Mouse (Mus musculus): ENCODE results near the gene Cd72. TPM values are rescaled to one million over a fixed set of nuclear protein-coding genes. Genes with fewer than 3 reads are reported as not detected.

Gene Cd72
- total and polyA plus RNA-seq, 2 experiments: 3.6 to 4.9 TPM

- TF ChIP-seq POLR2A (IDR thresholded peaks at IDR 0.05; ENCODE audit: extremely low read depth, insufficient read depth, low read length) (no peak), CTCF (IDR thresholded peaks at IDR 0.05; ENCODE audit: low read depth, low read length) (no peak)
- no peak for DNase-seq (ENCODE audit: extremely low read depth, low read depth, low spot score)
These were observed 2.7 kb upstream of the Cd72 start for GRCm38 (mm10) chr4:43457124-43457523.

GRCm38 (mm10) chr4:43456470-43456869 lies 2.0 kb upstream of the Cd72 start:
- 0 out of 2 replicates have a peak, but pooled peaks cover 6% of the 10 kb centered on the region for H3K27me3 ChIP-seq (ENCODE audit: control insufficient read depth, insufficient read depth, low read length)
- no peak overlapping the region for H3K9ac ChIP-seq (ENCODE audit: low read depth, low read length)
- H3K4me1 ChIP-seq (ENCODE audit: control insufficient read depth, insufficient read depth, low read length): no peaks in the 10 kb centered on the region; the same call in 1 of the 2 replicates
- H3K36me3 ChIP-seq (ENCODE audit: control insufficient read depth, insufficient read depth, low read length): no peaks in the 10 kb centered on the region
- H3K27ac ChIP-seq (replicated peaks; ENCODE audit: insufficient read depth, low read depth, low read length): no peak overlapping the region
- WGBS: 47% methylated on average over 4 of the region's 4 CpGs
- no peak for DNase-seq (ENCODE audit: extremely low read depth, low read depth, low spot score)
- H3K79me2 ChIP-seq (ENCODE audit: control insufficient read depth, insufficient read depth, low read length): no peaks in the 10 kb centered on the region
- no peak overlapping the region for H3K4me3 ChIP-seq (ENCODE audit: insufficient read depth, low read depth, low read length)
- TF ChIP-seq POLR2A (IDR thresholded peaks at IDR 0.05; ENCODE audit: extremely low read depth, insufficient read depth, low read length) (no peak), CTCF (IDR thresholded peaks at IDR 0.05; ENCODE audit: low read depth, low read length) (no peak)

More at GRCm38 (mm10) chr4:43457124-43457523, 2.7 kb upstream of the Cd72 start:
- Histone ChIP-seq H3K4me3 (ENCODE audit: insufficient read depth, low read depth, low read length) (no peak overlapping the region), H3K36me3 (ENCODE audit: control insufficient read depth, insufficient read depth, low read length) (no peaks in the 10 kb centered on the region), H3K27ac (replicated peaks; ENCODE audit: insufficient read depth, low read depth, low read length) (no peak overlapping the region), H3K4me1 (ENCODE audit: control insufficient read depth, insufficient read depth, low read length) (no peaks in the 10 kb centered on the region; the same call in 1 of the 2 replicates), H3K27me3 (ENCODE audit: control insufficient read depth, insufficient read depth, low read length) (0 out of 2 replicates have a peak, but pooled peaks cover 6% of the 10 kb centered on the region), H3K9ac (ENCODE audit: low read depth, low read length) (no peak overlapping the region), H3K79me2 (ENCODE audit: control insufficient read depth, insufficient read depth, low read length) (no peaks in the 10 kb centered on the region)
- WGBS: 40% methylated on average over 8 of the region's 8 CpGs

GRCm38 (mm10) chr4:43453413-43453812 lies 1.0 kb downstream of the Cd72 start:
- DNase-seq (ENCODE audit: extremely low read depth, low read depth, low spot score): no peak
- Histone ChIP-seq H3K27ac (replicated peaks; ENCODE audit: insufficient read depth, low read depth, low read length) (no peak overlapping the region), H3K4me1 (ENCODE audit: control insufficient read depth, insufficient read depth, low read length) (no peaks in the 10 kb centered on the region; the same call in 1 of the 2 replicates), H3K36me3 (ENCODE audit: control insufficient read depth, insufficient read depth, low read length) (no peaks in the 10 kb centered on the region), H3K27me3 (ENCODE audit: control insufficient read depth, insufficient read depth, low read length) (0 out of 2 replicates have a peak, but pooled peaks cover 6% of the 10 kb centered on the region), H3K79me2 (ENCODE audit: control insufficient read depth, insufficient read depth, low read length) (no peaks in the 10 kb centered on the region), H3K4me3 (ENCODE audit: insufficient read depth, low read depth, low read length) (peak overlapping the region; percentile 45), H3K9ac (ENCODE audit: low read depth, low read length) (peak overlapping the region; percentile 8; the same call in 1 of the 2 replicates)
- 5% methylated on average over 18 of the region's 18 CpGs for WGBS
- TF ChIP-seq POLR2A (IDR thresholded peaks at IDR 0.05; ENCODE audit: extremely low read depth, insufficient read depth, low read length): no peak
- TF ChIP-seq CTCF (IDR thresholded peaks at IDR 0.05; ENCODE audit: low read depth, low read length): no peak

GRCm38 (mm10) chr4:43452315-43452714 lies 2.1 kb downstream of the Cd72 start:
- Histone ChIP-seq H3K4me3 (ENCODE audit: insufficient read depth, low read depth, low read length) (no peak overlapping the region), H3K79me2 (ENCODE audit: control insufficient read depth, insufficient read depth, low read length) (no peaks in the 10 kb centered on the region), H3K4me1 (ENCODE audit: control insufficient read depth, insufficient read depth, low read length) (no peaks in the 10 kb centered on the region; the same call in 1 of the 2 replicates), H3K27me3 (ENCODE audit: control insufficient read depth, insufficient read depth, low read length) (0 out of 2 replicates have a peak, but pooled peaks cover 6% of the 10 kb centered on the region), H3K27ac (replicated peaks; ENCODE audit: insufficient read depth, low read depth, low read length) (no peak overlapping the region), H3K9ac (ENCODE audit: low read depth, low read length) (no peak overlapping the region), H3K36me3 (ENCODE audit: control insufficient read depth, insufficient read depth, low read length) (no peaks in the 10 kb centered on the region)
- TF ChIP-seq CTCF (IDR thresholded peaks at IDR 0.05; ENCODE audit: low read depth, low read length): no peak
- no peak for TF ChIP-seq POLR2A (IDR thresholded peaks at IDR 0.05; ENCODE audit: extremely low read depth, insufficient read depth, low read length)
- DNase-seq (ENCODE audit: extremely low read depth, low read depth, low spot score): no peak
- WGBS: 44% methylated on average over 11 of the region's 11 CpGs

- DNase-seq (ENCODE audit: extremely low read depth, low read depth, low spot score): peak; percentile 53
- no peak overlapping the region for H3K27ac ChIP-seq (replicated peaks; ENCODE audit: insufficient read depth, low read depth, low read length)
- no peak overlapping the region for H3K9ac ChIP-seq (ENCODE audit: low read depth, low read length)
- no peak overlapping the region for H3K4me3 ChIP-seq (ENCODE audit: insufficient read depth, low read depth, low read length)
- TF ChIP-seq CTCF (IDR thresholded peaks at IDR 0.05; ENCODE audit: low read depth, low read length) (no peak), POLR2A (IDR thresholded peaks at IDR 0.05; ENCODE audit: extremely low read depth, insufficient read depth, low read length) (no peak)
- H3K36me3 ChIP-seq (ENCODE audit: control insufficient read depth, insufficient read depth, low read length): peaks cover 6% of the 10 kb centered on the region; the same call in 1 of the 2 replicates
- H3K27me3 ChIP-seq (ENCODE audit: control insufficient read depth, insufficient read depth, low read length): 0 out of 2 replicates have a peak, but pooled peaks cover 6% of the 10 kb centered on the region
- H3K79me2 ChIP-seq (ENCODE audit: control insufficient read depth, insufficient read depth, low read length): no peaks in the 10 kb centered on the region
- peaks cover 5% of the 10 kb centered on the region; the same call in 1 of the 2 replicates for H3K4me1 ChIP-seq (ENCODE audit: control insufficient read depth, insufficient read depth, low read length)
- WGBS: 51% methylated on average over 3 of the region's 3 CpGs
These were observed 5.9 kb downstream of the Cd72 start for GRCm38 (mm10) chr4:43448554-43448953.

- Histone ChIP-seq H3K4me3 (ENCODE audit: insufficient read depth, low read depth, low read length) (no peak overlapping the region), H3K27ac (replicated peaks; ENCODE audit: insufficient read depth, low read depth, low read length) (no peak overlapping the region), H3K36me3 (ENCODE audit: control insufficient read depth, insufficient read depth, low read length) (peaks cover 6% of the 10 kb centered on the region; the same call in 1 of the 2 replicates), H3K9ac (ENCODE audit: low read depth, low read length) (no peak overlapping the region), H3K79me2 (ENCODE audit: control insufficient read depth, insufficient read depth, low read length) (no peaks in the 10 kb centered on the region; the same call in 1 of the 2 replicates), H3K27me3 (ENCODE audit: control insufficient read depth, insufficient read depth, low read length) (no peaks in the 10 kb centered on the region), H3K4me1 (ENCODE audit: control insufficient read depth, insufficient read depth, low read length) (peaks cover 5% of the 10 kb centered on the region; the same call in 1 of the 2 replicates)
- 88% methylated on average over 13 of the region's 13 CpGs for WGBS
- DNase-seq (ENCODE audit: extremely low read depth, low read depth, low spot score): no peak
- TF ChIP-seq CTCF (IDR thresholded peaks at IDR 0.05; ENCODE audit: low read depth, low read length) (no peak), POLR2A (IDR thresholded peaks at IDR 0.05; ENCODE audit: extremely low read depth, insufficient read depth, low read length) (no peak)
These were observed 7.2 kb downstream of the Cd72 start for GRCm38 (mm10) chr4:43447251-43447650.

Data from liver, adult 2 months (tissue).